Mouse (Mus musculus) A20 (cell line): ENCODE data around the gene Rpl19.

Source experiments
- DNase-seq: peaks from one replicate; pipeline ENCODE4 v3.0.0-alpha.2; 2011; ENCODE audit warnings: low read depth, low spot score

The Rpl19 gene

DNA sequence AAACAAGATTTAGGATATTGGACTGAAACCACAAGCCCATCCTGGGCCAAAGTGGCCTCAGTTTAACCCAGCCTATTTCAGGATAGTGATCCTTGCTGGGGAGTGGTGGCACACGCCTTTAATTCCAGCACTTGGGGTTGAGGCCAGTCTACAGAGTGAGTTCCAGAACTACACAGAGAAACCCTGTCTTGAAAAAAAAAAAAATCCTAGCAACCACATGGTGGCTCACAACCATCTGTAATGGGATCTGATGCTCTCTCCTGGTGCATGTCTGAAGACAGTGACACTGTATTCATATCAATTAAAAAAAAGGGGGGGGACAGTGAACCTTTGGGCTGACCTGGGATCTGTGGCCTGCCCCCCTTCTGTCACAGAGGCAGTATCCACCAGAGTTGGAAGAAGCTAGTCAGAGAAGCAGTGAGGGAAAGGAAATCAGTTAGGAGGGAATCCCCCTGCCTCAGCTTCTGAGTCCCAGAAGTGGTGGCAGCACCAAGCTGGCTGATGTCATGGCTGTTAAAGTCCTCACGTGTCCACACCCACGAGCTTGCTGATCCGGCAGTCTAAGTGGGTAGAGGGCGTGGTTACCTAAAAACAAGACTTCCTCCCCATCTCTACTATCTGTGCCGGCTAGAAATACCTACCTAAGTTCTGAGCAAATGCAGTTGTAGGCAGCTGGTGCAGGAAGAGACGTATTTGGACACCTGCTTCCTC is 27.5 kb upstream of the Rpl19 start:
- DNase-seq, result peak; percentile 95

DNA sequence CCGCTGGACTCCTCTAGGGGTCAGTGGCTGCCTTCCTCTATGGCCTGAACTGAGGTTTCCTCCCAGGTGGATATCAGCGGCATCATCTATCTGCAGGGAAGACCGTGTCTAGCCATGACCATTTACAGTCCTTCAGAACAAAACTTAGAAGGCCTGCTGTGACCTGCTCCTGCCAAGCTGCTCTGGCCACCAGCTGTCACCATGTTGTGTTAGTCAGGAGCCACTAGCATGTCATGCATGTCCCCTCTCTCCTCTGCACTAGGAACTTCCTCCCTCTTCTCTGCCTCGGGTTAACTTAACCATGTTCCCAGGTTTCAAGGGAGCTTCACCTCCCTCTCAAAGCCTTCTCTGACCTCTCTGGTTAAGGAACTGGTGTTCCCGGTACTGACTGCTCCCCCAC is 26.8 kb upstream of the Rpl19 start:
- DNase-seq, result peak; percentile 84

GRCm38 (mm10) chr11:98000378-98001140 is 26.0 kb upstream of the Rpl19 start:
- peak; percentile 93 for DNase-seq

- DNase-seq, result peak; percentile 83
Measured at GRCm38 (mm10) chr11:98001351-98001824, 25.1 kb upstream of the Rpl19 start.

- peak; percentile 76 for DNase-seq
Measured at GRCm38 (mm10) chr11:98001986-98002385, 24.5 kb upstream of the Rpl19 start.

DNA sequence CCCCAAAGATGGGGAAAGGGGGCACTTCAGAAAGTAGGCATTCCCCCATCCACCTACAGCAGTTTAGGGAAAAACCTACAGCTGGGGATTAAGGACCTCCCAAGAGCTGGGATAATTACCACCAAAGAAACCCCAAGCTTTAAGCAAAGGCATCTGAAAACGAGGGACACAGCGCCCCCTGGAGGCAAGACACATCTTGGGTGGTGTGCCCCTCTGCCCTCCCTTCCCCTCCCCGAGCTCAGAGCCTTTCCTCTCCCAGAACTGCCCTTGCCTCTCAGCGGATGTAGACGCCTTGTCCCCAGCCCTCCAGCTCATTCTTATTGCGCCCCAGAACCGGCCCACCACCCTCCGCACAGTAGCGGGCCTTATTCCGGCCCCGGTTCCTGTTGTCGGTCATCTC is 23.9 kb upstream of the Rpl19 start:
- peak; percentile 95 for DNase-seq

DNA sequence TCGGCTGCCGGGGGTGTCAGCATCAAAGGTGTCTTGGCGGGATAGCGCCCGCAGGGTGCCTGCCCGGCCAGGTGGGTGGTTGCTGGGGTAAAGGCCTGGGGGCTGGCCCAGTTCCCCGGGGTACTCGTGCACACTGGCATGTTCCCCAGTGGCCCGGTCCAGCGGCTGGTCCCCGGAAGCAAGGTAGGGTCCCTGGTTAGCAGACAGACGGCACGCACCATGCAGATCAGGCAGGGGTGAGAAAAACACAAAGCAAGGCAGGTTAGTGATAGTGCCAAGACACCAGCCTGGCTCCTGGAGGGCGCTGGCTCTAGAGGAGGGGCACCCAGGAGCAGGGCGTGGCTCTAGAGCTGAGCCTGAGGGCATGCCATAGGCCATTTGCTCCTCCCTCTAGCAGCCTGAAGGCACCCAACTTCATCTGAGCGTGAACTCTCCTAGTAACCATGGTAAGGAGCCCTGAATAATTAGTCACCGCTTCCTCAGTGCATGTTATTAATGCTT is 23.3 kb upstream of the Rpl19 start:
- DNase-seq, result peak; percentile 95

DNA sequence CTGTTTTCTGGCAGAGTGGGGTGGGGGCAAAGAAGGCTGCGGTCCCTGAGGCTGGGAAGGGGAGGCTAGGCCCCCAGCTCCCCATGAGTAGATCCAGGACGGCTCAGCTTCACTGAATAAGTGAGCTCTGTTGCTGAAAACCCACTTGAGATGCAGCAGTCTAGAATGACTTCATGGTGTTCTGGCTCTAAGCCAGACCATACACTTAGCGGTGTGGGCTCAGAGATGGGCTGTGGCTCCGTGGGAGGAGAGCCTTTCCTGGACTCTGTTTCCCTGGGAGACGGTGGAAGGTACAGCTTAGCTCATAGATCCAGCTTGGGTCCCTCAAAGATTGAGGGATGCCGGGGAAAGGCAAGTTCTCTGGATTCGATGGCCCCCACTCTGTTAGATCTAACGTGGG is 22.3 kb upstream of the Rpl19 start:
- DNase-seq, result no peak

DNA sequence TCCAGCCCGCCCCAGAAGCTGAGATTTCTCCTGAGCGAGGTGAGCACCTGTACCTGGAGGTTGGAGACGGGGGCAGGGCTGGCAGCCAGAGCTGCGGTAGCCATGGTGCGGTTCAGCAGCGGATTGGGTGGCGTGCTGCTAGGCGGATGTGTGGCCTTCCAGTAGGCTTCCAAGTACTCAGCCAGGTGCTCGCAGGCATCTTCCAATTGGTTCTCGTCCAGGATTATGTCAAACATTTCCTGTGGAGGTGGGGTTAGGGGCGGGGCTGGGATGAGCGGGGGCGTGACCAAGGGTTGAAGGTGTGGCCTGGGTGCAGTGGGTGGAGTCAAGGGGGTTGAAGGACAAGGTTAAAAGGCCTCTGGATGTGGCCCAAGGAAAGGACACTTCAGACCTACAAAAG is 21.4 kb upstream of the Rpl19 start:
- no peak for DNase-seq

DNA sequence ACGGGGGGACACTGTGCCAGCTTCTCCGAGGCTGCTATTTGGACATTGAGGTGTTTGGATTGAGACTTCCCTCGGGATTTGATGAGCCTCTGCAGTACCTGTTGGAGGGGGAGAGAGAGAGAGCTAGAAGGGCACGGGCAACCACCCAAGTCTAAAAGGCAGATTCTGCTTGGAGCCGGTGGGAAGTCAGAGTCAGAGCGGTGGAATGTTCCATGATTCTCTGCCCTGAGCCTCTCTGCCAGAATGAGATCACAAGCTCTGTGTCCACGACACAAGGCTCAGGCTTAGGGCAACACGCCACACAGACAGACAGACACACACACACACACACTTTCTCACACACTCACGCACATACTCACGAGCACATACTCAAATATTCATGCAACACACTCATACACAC is 20.8 kb upstream of the Rpl19 start:
- DNase-seq, result no peak

- no peak for DNase-seq
Measured at GRCm38 (mm10) chr11:98008087-98008486, 18.4 kb upstream of the Rpl19 start.

- no peak for DNase-seq
Measured at GRCm38 (mm10) chr11:98011716-98012115, 14.8 kb upstream of the Rpl19 start.

DNA sequence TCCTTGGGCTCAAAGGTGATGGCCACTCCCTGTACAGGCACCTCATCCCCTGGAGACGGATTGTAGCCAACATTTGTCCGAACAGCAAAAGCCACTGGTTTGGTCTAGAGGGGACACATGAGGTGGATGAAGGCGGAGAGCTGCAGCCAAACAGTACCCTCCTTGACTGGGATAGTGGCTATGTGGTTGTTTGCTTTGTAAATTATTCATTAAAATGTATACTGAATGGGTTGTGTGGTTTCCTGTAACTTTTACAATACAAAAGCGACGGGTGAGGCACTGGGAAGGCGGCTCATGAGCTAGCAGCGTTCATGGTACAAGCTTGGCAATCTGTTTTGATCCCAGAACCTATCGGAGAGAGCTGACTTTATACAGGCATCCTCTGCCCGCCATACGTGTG is 13.7 kb upstream of the Rpl19 start:
- DNase-seq, result no peak

DNA sequence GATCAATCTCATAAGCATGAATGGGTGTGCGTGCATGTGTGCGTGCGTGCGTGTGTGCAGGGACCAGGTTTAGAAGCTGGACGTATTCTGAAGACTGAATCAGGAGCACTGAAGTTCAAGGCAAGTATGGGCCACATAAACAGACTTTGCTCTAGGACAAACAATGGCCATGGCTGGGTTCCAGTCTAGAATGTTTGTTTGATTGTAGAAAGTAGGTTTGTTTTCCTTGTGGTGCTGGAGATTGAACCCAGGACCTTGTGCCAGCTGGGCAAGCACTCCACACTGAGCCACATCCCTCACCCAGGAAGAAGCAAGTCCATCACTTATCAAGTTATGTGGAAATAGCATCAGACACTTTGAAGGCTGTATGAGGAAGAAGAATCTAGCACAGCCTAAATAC is 10.3 kb upstream of the Rpl19 start:
- no peak for DNase-seq

DNA sequence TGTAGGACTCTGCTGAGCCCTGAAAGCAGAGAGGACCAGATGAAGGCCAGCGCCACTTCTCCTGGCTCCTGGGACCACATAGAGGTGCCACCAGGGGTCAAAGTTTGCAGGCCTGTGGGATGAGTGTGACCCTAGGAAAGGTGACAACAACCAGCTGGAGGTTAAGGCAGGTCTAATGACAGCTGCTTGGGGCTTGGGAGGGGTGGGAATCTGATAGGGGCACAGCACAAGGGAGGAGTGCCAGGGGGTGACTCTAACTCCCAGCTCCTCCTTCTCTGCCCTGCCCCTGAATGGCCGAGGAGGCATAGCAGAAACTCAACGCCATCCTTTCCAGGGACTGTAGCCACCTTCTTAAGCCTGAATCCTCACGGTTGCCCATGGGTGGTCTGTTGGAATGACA is 9.7 kb upstream of the Rpl19 start:
- DNase-seq, result no peak

GRCm38 (mm10) chr11:98018222-98018621 is 8.3 kb upstream of the Rpl19 start:
- no peak for DNase-seq

DNA sequence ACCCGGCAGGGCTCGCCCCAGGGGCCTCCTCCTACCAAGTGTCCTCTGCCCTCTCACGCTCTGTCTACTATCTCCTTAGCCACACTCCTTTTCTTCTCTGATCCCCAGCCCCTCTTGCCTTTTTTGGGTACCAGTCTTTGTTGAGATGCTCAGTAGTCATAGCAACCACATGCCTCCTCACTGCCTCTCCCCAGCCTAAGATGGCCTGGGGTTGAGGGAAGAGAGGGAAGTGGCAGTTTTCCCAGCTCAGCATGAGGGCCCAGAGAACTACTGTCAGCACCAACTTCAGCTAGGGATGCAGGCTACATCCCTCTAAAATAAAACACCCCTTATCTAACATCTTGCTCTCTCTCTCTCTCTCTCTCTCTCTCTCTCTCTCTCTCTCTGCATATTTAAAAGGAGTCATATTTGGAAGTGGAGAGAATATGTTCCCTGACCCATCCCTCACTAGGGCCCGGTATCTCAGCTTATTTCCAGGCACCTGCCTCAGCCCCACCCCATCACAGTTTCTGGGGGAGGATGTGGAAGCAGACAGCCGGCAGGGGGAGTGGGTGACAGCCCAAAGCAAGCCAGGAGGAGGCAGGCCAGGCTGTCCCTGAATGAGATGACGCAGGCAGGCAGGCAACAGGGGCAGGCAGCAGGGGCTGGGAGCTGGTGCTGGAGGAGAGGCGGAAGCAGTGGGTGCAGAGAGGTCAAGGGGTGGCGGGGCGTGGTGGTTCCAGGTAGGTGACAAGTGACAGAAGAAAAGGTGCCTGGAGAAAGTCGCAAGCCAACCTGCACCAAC is 7.5 kb upstream of the Rpl19 start:
- peak; percentile 45 for DNase-seq

DNA sequence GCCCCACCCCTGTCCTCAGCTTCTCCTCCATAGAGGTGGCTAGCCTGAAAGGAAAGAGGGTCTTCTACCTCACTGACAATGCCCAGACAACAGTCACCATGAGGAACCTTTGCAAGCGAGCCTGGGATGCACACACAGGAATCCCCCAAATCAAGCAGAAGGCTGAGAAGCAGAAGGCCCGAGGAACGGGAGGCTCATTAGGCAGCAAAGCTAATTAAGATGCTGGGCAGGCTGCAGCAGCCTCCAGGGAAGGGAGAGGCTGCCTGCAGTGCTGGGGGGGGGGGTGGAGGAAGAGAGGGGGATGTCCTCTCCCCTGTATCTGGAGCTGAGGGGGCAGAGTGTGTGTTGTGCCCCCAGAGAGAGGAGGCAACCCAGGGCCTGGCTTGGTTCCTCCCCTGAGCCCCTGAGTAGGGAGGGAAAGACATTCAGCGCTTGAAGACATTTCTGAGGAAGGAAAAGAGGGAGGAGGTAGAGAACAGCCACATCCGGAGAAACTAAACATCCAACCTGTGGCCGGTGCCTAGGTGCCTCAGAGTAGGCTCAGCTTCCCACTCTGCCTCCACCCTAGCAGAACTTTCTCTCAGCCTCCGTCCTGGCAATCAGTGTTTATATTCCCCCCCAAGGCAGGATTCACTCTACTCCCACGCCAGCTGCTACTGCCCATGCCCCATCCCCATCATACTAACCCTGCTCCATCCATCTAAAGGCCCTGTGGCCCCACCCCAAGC is 6.5 kb upstream of the Rpl19 start:
- no peak for DNase-seq

DNA sequence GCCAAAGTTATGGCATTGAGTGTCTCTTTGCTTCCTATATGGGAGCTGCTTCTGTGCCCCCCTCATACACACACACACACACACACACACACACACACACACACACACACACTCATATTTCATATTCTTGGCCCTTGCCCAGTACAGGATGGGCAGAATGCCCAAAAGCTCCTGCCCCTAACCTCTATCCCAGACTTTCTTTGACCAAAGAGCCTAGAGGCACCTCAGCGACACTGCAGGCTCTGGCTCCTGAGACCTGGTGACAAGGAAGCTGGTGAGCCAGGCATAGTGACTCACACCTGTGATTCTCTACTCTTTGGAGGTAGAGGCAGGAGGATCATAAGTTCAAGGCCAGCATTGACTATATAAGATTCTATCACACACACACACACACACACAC is 5.8 kb upstream of the Rpl19 start:
- DNase-seq, result no peak

GRCm38 (mm10) chr11:98021118-98021517 is 5.4 kb upstream of the Rpl19 start:
- no peak for DNase-seq

DNA sequence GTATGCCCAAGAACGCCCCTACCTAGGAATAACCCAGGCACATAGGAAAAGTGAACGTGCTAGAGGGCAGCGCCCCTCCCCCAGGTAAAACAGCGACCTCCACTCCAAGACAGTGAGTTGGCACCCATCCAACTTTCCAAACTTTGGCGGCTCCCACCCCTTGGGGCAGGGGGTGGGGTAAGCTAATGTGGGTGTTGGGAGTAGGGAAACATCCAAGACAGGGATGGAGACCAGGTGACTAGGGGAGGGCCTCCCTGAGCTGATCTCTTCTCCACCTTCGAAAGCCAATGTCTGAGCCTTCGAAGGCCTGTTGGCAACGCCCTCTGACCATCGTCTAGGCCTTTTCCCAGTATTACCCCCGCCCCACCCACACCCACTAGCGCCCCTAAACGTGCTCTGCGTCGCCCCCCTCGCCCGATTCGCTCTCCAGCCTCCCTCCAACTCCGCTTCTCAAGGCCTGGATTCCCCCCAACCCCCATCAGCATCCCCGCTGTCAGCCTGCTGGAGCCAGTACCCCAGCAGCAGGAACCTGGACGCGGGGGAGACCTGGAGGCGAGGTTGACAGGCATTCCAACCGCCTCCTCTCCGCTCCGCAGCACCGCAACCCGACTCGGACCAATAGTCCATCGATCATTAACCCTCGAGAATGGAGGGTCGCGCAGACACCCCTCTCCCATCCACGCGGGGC is 4.8 kb upstream of the Rpl19 start:
- no peak for DNase-seq
